Mouse (Mus musculus): ENCODE data around the gene Map4k3. TPM values are rescaled to one million over a fixed set of nuclear protein-coding genes. Genes with fewer than 3 reads are reported as not detected.
"Not testable (repeated sequence)": the region's sequence is repeated elsewhere in the genome, so short reads cannot be mapped to it uniquely, and the experiment has no call there.

The Map4k3 gene
- polyA plus RNA-seq, 1 experiment from 2014 or later: 36.4 TPM

GRCm38 (mm10) chr17:80755076-80755871, 27.0 kb upstream of the Map4k3 start:
- H3K27ac ChIP-seq: no peak overlapping the region
- H3K9ac ChIP-seq: no peak overlapping the region
- no peak for ATAC-seq (ENCODE audit: low FRiP score)
- 0 out of 2 replicates have a peak, but pooled peaks cover 4% of the 10 kb centered on the region for H3K4me1 ChIP-seq
- WGBS: 77% methylated on average over 9 of the region's 9 CpGs
- no peaks in the 10 kb centered on the region for H3K27me3 ChIP-seq
- H3K9me3 ChIP-seq (replicated peaks): no peaks in the 10 kb centered on the region
- no peak overlapping the region for H3K4me2 ChIP-seq (replicated peaks)
- H3K4me3 ChIP-seq: no peak overlapping the region
- no peaks in the 10 kb centered on the region for H3K36me3 ChIP-seq

GRCm38 (mm10) chr17:80754589-80754988, 26.3 kb upstream of the Map4k3 start:
- 81% methylated on average over 8 of the region's 8 CpGs for WGBS
- no peak for ATAC-seq (ENCODE audit: low FRiP score)
- no peak overlapping the region for H3K4me3 ChIP-seq
- H3K4me1 ChIP-seq: 0 out of 2 replicates have a peak, but pooled peaks cover 4% of the 10 kb centered on the region
- no peaks in the 10 kb centered on the region for H3K9me3 ChIP-seq (replicated peaks)
- H3K4me2 ChIP-seq (replicated peaks): no peak overlapping the region
- H3K36me3 ChIP-seq: no peaks in the 10 kb centered on the region
- H3K27me3 ChIP-seq: no peaks in the 10 kb centered on the region
- no peak overlapping the region for H3K27ac ChIP-seq
- no peak overlapping the region for H3K9ac ChIP-seq

GRCm38 (mm10) chr17:80752466-80752865, 24.2 kb upstream of the Map4k3 start:
- H3K27ac ChIP-seq: 0 out of 2 replicates have a peak overlapping the region, but pooled peaks have one; percentile 31
- H3K36me3 ChIP-seq: no peaks in the 10 kb centered on the region
- H3K4me3 ChIP-seq: no peak overlapping the region
- no peaks in the 10 kb centered on the region for H3K27me3 ChIP-seq
- WGBS: 19% methylated on average over 1 of the region's 1 CpGs
- H3K9me3 ChIP-seq (replicated peaks): no peaks in the 10 kb centered on the region
- H3K4me2 ChIP-seq (replicated peaks): no peak overlapping the region
- no peak overlapping the region for H3K9ac ChIP-seq
- H3K4me1 ChIP-seq: 0 out of 2 replicates have a peak, but pooled peaks cover 4% of the 10 kb centered on the region
- no peak for ATAC-seq (ENCODE audit: low FRiP score)

GRCm38 (mm10) chr17:80739421-80739820, 11.1 kb upstream of the Map4k3 start:
- WGBS: 81% methylated on average over 5 of the region's 5 CpGs
- no peaks in the 10 kb centered on the region for H3K4me1 ChIP-seq
- no peaks in the 10 kb centered on the region for H3K27me3 ChIP-seq
- no peak overlapping the region for H3K9ac ChIP-seq
- H3K9me3 ChIP-seq (replicated peaks): no peaks in the 10 kb centered on the region
- no peak overlapping the region for H3K27ac ChIP-seq
- no peaks in the 10 kb centered on the region for H3K36me3 ChIP-seq
- H3K4me3 ChIP-seq: no peak overlapping the region
- ATAC-seq (ENCODE audit: low FRiP score): no peak
- H3K4me2 ChIP-seq (replicated peaks): no peak overlapping the region

GRCm38 (mm10) chr17:80734700-80735099, 6.4 kb upstream of the Map4k3 start:
- H3K36me3 ChIP-seq: no peaks in the 10 kb centered on the region
- no peak overlapping the region for H3K27ac ChIP-seq
- no peaks in the 10 kb centered on the region for H3K4me1 ChIP-seq
- H3K4me2 ChIP-seq (replicated peaks): no peak overlapping the region
- 77% methylated on average over 6 of the region's 6 CpGs for WGBS
- H3K27me3 ChIP-seq: no peaks in the 10 kb centered on the region
- no peak for ATAC-seq (ENCODE audit: low FRiP score)
- H3K9me3 ChIP-seq (replicated peaks): no peaks in the 10 kb centered on the region
- H3K4me3 ChIP-seq: no peak overlapping the region
- H3K9ac ChIP-seq: no peak overlapping the region

- no peaks in the 10 kb centered on the region for H3K36me3 ChIP-seq
Measured at GRCm38 (mm10) chr17:80733121-80733800, 5.0 kb upstream of the Map4k3 start.

GRCm38 (mm10) chr17:80732256-80732655, 4.0 kb upstream of the Map4k3 start:
- Histone ChIP-seq H3K9ac (no peak overlapping the region), H3K27me3 (no peaks in the 10 kb centered on the region), H3K9me3 (replicated peaks) (no peaks in the 10 kb centered on the region), H3K4me1 (peaks cover 4% of the 10 kb centered on the region; the same call in 1 of the 2 replicates), H3K36me3 (no peaks in the 10 kb centered on the region), H3K4me2 (replicated peaks) (no peak overlapping the region), H3K4me3 (no peak overlapping the region), H3K27ac (no peak overlapping the region)
- ATAC-seq (ENCODE audit: low FRiP score): no peak
- WGBS: 89% methylated on average over 4 of the region's 4 CpGs

More at GRCm38 (mm10) chr17:80733121-80733800, 5.0 kb upstream of the Map4k3 start:
- ATAC-seq (ENCODE audit: low FRiP score): no peak
- no peaks in the 10 kb centered on the region for H3K9me3 ChIP-seq (replicated peaks)
- H3K27ac ChIP-seq: no peak overlapping the region
- 79% methylated on average over 12 of the region's 12 CpGs for WGBS
- peaks cover 4% of the 10 kb centered on the region; the same call in 1 of the 2 replicates for H3K4me1 ChIP-seq
- no peaks in the 10 kb centered on the region for H3K27me3 ChIP-seq
- H3K4me3 ChIP-seq: no peak overlapping the region
- H3K9ac ChIP-seq: no peak overlapping the region
- no peak overlapping the region for H3K4me2 ChIP-seq (replicated peaks)

GRCm38 (mm10) chr17:80730283-80730682, 2.0 kb upstream of the Map4k3 start:
- not testable (repeated sequence) for H3K4me3 ChIP-seq; ATAC-seq (ENCODE audit: low FRiP score); H3K4me2 ChIP-seq (replicated peaks); H3K27ac ChIP-seq; H3K9ac ChIP-seq; H3K36me3 ChIP-seq; H3K27me3 ChIP-seq; H3K9me3 ChIP-seq (replicated peaks)
- H3K4me1 ChIP-seq: peaks cover 19% of the 10 kb centered on the region
- WGBS: 91% methylated on average over 6 of the region's 6 CpGs

- H3K4me3 ChIP-seq: no peak overlapping the region
- H3K9ac ChIP-seq: no peak overlapping the region
- no peak overlapping the region for H3K27ac ChIP-seq
- no peaks in the 10 kb centered on the region for H3K9me3 ChIP-seq (replicated peaks)
- 87% methylated on average over 5 of the region's 5 CpGs for WGBS
- H3K27me3 ChIP-seq: no peaks in the 10 kb centered on the region
- H3K36me3 ChIP-seq: no peaks in the 10 kb centered on the region
- ATAC-seq (ENCODE audit: low FRiP score): no peak
- H3K4me1 ChIP-seq: peaks cover 19% of the 10 kb centered on the region
- H3K4me2 ChIP-seq (replicated peaks): no peak overlapping the region
Measured at GRCm38 (mm10) chr17:80729825-80730224, 1.5 kb upstream of the Map4k3 start.

- no peaks in the 10 kb centered on the region for H3K27me3 ChIP-seq
- H3K9me3 ChIP-seq (replicated peaks): no peaks in the 10 kb centered on the region
- no peak for ATAC-seq (ENCODE audit: low FRiP score)
- H3K36me3 ChIP-seq: no peaks in the 10 kb centered on the region
- WGBS: 37% methylated on average over 9 of the region's 9 CpGs
- H3K9ac ChIP-seq: no peak overlapping the region
- no peak overlapping the region for H3K27ac ChIP-seq
- peaks cover 23% of the 10 kb centered on the region for H3K4me1 ChIP-seq
- peak overlapping the region; percentile 92; the same call in 1 of the 2 replicates for H3K4me3 ChIP-seq
- H3K4me2 ChIP-seq (replicated peaks): peak overlapping the region; percentile 82; the same call in 1 of the 2 replicates
Measured at GRCm38 (mm10) chr17:80729080-80729749, 930 bp upstream of the Map4k3 start.

GRCm38 (mm10) chr17:80727341-80727951, 839 bp downstream of the Map4k3 start:
- Histone ChIP-seq H3K9ac (peak overlapping the region; percentile 97), H3K36me3 (no peaks in the 10 kb centered on the region), H3K9me3 (replicated peaks) (no peaks in the 10 kb centered on the region), H3K4me2 (replicated peaks) (peak overlapping the region; percentile 82), H3K27ac (peak overlapping the region; percentile 96), H3K4me1 (peaks cover 32% of the 10 kb centered on the region), H3K27me3 (no peaks in the 10 kb centered on the region), H3K4me3 (peak overlapping the region; percentile 92)
- under 1% methylated on average over 49 of the region's 54 CpGs for WGBS
- peak; percentile 73 for ATAC-seq (ENCODE audit: low FRiP score)

GRCm38 (mm10) chr17:80726821-80727220, 1.5 kb downstream of the Map4k3 start:
- Histone ChIP-seq H3K27ac (no peak overlapping the region), H3K27me3 (no peaks in the 10 kb centered on the region), H3K4me2 (replicated peaks) (peak overlapping the region; percentile 82), H3K36me3 (no peaks in the 10 kb centered on the region), H3K9me3 (replicated peaks) (no peaks in the 10 kb centered on the region), H3K9ac (peak overlapping the region; percentile 97), H3K4me3 (peak overlapping the region; percentile 92), H3K4me1 (peaks cover 38% of the 10 kb centered on the region)
- WGBS: 15% methylated on average over 8 of the region's 8 CpGs
- ATAC-seq (ENCODE audit: low FRiP score): no peak

All from hindbrain, embryonic 12.5 days (tissue).